Mouse (Mus musculus) olfactory bulb, adult 2 months (tissue): ENCODE results near the gene Plekhg5.

Source experiments
- CTCF ChIP-seq: fragments of 200-500 bp; IDR thresholded peaks from 2 replicates; pipeline ENCODE4 v1.5.1; 2012; ENCODE audit warnings: low read depth, mild to moderate bottlenecking, low read length, moderate library complexity; ENCODE audit not compliant: insufficient read depth
- POLR2A ChIP-seq: fragments of 200-500 bp; IDR thresholded peaks from 2 replicates; pipeline ENCODE4 v1.6.1; 2012; ENCODE audit warnings: mild to moderate bottlenecking, low read depth, low read length, moderate library complexity; ENCODE audit not compliant: insufficient read depth

DNA sequence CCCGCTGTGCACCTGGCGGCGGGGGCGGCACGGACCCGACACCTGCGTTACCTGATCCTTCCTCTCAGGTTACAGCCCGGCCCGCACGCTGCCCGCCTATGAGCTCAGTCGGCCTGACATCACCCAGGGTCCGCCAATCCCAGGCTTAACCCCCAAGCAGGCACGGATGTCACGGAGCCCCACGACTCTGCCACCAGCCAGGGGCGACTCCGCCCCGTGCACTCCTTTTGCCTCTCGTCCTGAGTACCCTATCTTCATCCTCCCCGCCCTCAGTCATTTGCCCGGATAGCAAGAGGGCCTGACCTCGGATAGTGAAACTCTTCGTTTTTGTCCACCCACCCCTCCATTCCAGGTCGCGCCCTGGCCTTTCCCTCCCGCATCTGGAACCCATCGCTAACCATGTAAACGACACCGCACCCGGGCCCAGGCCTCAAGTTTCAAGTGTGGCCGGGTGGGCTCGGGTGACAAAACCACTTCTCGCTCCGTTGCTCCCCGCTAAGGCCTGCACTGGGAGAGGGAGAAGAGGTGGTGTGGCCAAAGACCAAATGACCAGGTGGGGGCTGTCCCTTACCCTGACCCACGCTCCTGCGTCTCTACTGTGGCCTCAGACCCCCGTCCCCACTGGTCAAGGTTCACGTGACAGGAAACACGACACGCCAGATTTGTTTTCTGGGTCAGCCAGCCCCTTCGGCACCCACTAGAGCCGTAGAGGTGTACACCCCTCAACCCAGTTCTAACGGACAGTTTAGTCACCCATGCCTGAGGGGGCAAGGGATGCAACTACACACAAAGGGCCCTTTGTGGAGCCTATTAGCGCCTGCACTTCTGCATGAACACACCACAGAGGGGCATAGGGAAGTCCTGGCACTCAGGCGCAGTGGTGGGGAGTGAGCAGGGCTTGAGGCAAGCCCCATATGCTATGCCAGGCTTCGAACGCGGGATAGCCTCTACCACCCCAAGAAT lies 59.8 kb downstream of the Plekhg5 start:
- no peak for TF ChIP-seq CTCF
- no peak for TF ChIP-seq POLR2A
